Mouse (Mus musculus): Measurements from ENCODE around the gene Grb10. TPM values are rescaled to one million over a fixed set of nuclear protein-coding genes. Genes with fewer than 3 reads are reported as not detected.
A peak's percentile ranks its signal among the peaks of the same experiment; 100 is the strongest.

Gene Grb10
- polyA plus RNA-seq, 1 experiment from 2014 or later = 434 TPM

GRCm38 (mm10) chr11:11890139-11890741, 148.2 kb downstream of the Grb10 start:
- Histone ChIP-seq H3K27me3 (no peaks in the 10 kb centered on the region), H3K4me1 (0 out of 2 replicates have a peak, but pooled peaks cover 4% of the 10 kb centered on the region), H3K4me2 (no peak overlapping the region), H3K36me3 (no peaks in the 10 kb centered on the region), H3K4me3 (no peak overlapping the region), H3K27ac (no peak overlapping the region), H3K9me3 (no peaks in the 10 kb centered on the region), H3K9ac (no peak overlapping the region)
- ATAC-seq (ENCODE audit: insufficient number of reproducible peaks, low FRiP score, low TSS enrichment, low read depth) = no peak
- 88% methylated on average over 10 of the region's 10 CpGs for WGBS

- no peak overlapping the region for H3K4me3 ChIP-seq
- H3K27me3 ChIP-seq = no peaks in the 10 kb centered on the region
- H3K9ac ChIP-seq = no peak overlapping the region
- no peak overlapping the region for H3K4me2 ChIP-seq
- H3K27ac ChIP-seq = no peak overlapping the region
- WGBS = 64% methylated on average over 3 of the region's 3 CpGs
- H3K9me3 ChIP-seq = no peaks in the 10 kb centered on the region
- no peak for ATAC-seq (ENCODE audit: insufficient number of reproducible peaks, low FRiP score, low TSS enrichment, low read depth)
- no peaks in the 10 kb centered on the region for H3K36me3 ChIP-seq
- peaks cover 8% of the 10 kb centered on the region for H3K4me1 ChIP-seq
Observed at GRCm38 (mm10) chr11:11888727-11889126, 149.8 kb downstream of the Grb10 start.

- WGBS = 82% methylated on average over 3 of the region's 3 CpGs
- H3K27ac ChIP-seq = no peak overlapping the region
- no peak for ATAC-seq (ENCODE audit: insufficient number of reproducible peaks, low FRiP score, low TSS enrichment, low read depth)
Observed at GRCm38 (mm10) chr11:11888051-11888450, 150.4 kb downstream of the Grb10 start.

GRCm38 (mm10) chr11:11886403-11886998, 152.0 kb downstream of the Grb10 start:
- H3K4me3 ChIP-seq = no peak overlapping the region
- no peaks in the 10 kb centered on the region for H3K36me3 ChIP-seq
- H3K9me3 ChIP-seq = no peaks in the 10 kb centered on the region
- H3K27ac ChIP-seq = no peak overlapping the region
- no peak overlapping the region for H3K9ac ChIP-seq
- 59% methylated on average over 4 of the region's 4 CpGs for WGBS
- ATAC-seq (ENCODE audit: insufficient number of reproducible peaks, low FRiP score, low TSS enrichment, low read depth) = no peak
- no peak overlapping the region for H3K4me2 ChIP-seq
- no peaks in the 10 kb centered on the region for H3K27me3 ChIP-seq
- H3K4me1 ChIP-seq = peaks cover 8% of the 10 kb centered on the region

More at GRCm38 (mm10) chr11:11888051-11888450, 150.4 kb downstream of the Grb10 start:
- H3K4me1 ChIP-seq = peaks cover 8% of the 10 kb centered on the region
- H3K27me3 ChIP-seq = no peaks in the 10 kb centered on the region
- H3K4me2 ChIP-seq = no peak overlapping the region
- no peak overlapping the region for H3K9ac ChIP-seq
- H3K36me3 ChIP-seq = no peaks in the 10 kb centered on the region
- H3K9me3 ChIP-seq = no peaks in the 10 kb centered on the region
- H3K4me3 ChIP-seq = no peak overlapping the region

- H3K9ac ChIP-seq = no peak overlapping the region
- no peak overlapping the region for H3K4me2 ChIP-seq
- 20% methylated on average over 3 of the region's 3 CpGs for WGBS
- no peak overlapping the region for H3K27ac ChIP-seq
- H3K4me3 ChIP-seq = no peak overlapping the region
- no peaks in the 10 kb centered on the region for H3K9me3 ChIP-seq
- H3K4me1 ChIP-seq = peaks cover 8% of the 10 kb centered on the region
- ATAC-seq (ENCODE audit: insufficient number of reproducible peaks, low FRiP score, low TSS enrichment, low read depth) = no peak
- no peaks in the 10 kb centered on the region for H3K36me3 ChIP-seq
- no peaks in the 10 kb centered on the region for H3K27me3 ChIP-seq
Observed at GRCm38 (mm10) chr11:11885921-11886320, 152.6 kb downstream of the Grb10 start.

GRCm38 (mm10) chr11:11885246-11885643, 153.2 kb downstream of the Grb10 start:
- no peak for ATAC-seq (ENCODE audit: insufficient number of reproducible peaks, low FRiP score, low TSS enrichment, low read depth)
- Histone ChIP-seq H3K4me3 (no peak overlapping the region), H3K4me2 (no peak overlapping the region), H3K27ac (peak overlapping the region; percentile 59; the same call in 1 of the 2 replicates), H3K9ac (no peak overlapping the region), H3K27me3 (no peaks in the 10 kb centered on the region), H3K9me3 (no peaks in the 10 kb centered on the region), H3K4me1 (peaks cover 10% of the 10 kb centered on the region), H3K36me3 (no peaks in the 10 kb centered on the region)
- WGBS = 64% methylated on average over 4 of the region's 4 CpGs

GRCm38 (mm10) chr11:11884533-11885245, 153.8 kb downstream of the Grb10 start:
- Histone ChIP-seq H3K4me1 (peaks cover 16% of the 10 kb centered on the region), H3K36me3 (no peaks in the 10 kb centered on the region), H3K4me2 (no peak overlapping the region), H3K9ac (no peak overlapping the region), H3K4me3 (no peak overlapping the region), H3K27ac (peak overlapping the region; percentile 59; the same call in 1 of the 2 replicates), H3K9me3 (no peaks in the 10 kb centered on the region), H3K27me3 (no peaks in the 10 kb centered on the region)
- ATAC-seq (ENCODE audit: insufficient number of reproducible peaks, low FRiP score, low TSS enrichment, low read depth) = no peak
- WGBS = 47% methylated on average over 11 of the region's 11 CpGs

GRCm38 (mm10) chr11:11881783-11882155, 156.7 kb downstream of the Grb10 start:
- no peak overlapping the region for H3K4me2 ChIP-seq
- no peak overlapping the region for H3K9ac ChIP-seq
- no peak overlapping the region for H3K27ac ChIP-seq
- H3K4me3 ChIP-seq = no peak overlapping the region
- no peaks in the 10 kb centered on the region for H3K27me3 ChIP-seq
- no peak for ATAC-seq (ENCODE audit: insufficient number of reproducible peaks, low FRiP score, low TSS enrichment, low read depth)
- H3K36me3 ChIP-seq = no peaks in the 10 kb centered on the region
- H3K4me1 ChIP-seq = peaks cover 40% of the 10 kb centered on the region
- 58% methylated on average over 1 of the region's 1 CpGs for WGBS
- no peaks in the 10 kb centered on the region for H3K9me3 ChIP-seq

- no peaks in the 10 kb centered on the region for H3K9me3 ChIP-seq
- H3K36me3 ChIP-seq = no peaks in the 10 kb centered on the region
- peak overlapping the region; percentile 44; the same call in 1 of the 2 replicates for H3K27ac ChIP-seq
- no peak overlapping the region for H3K9ac ChIP-seq
- WGBS = 62% methylated on average over 13 of the region's 13 CpGs
- H3K4me1 ChIP-seq = peaks cover 40% of the 10 kb centered on the region
- no peak overlapping the region for H3K4me3 ChIP-seq
- ATAC-seq (ENCODE audit: insufficient number of reproducible peaks, low FRiP score, low TSS enrichment, low read depth) = no peak
- no peak overlapping the region for H3K4me2 ChIP-seq
- no peaks in the 10 kb centered on the region for H3K27me3 ChIP-seq
Observed at GRCm38 (mm10) chr11:11881026-11881782, 157.3 kb downstream of the Grb10 start.
